Mouse (Mus musculus) heart, adult 2 months (tissue): ENCODE data around the gene B3gnt8. TPM values are rescaled to one million over a fixed set of nuclear protein-coding genes. Genes with fewer than 3 reads are reported as not detected.

Source experiments
- DNase-seq, 2 experiments: peaks; one replicate each; pipeline ENCODE4 v3.0.0; 2021
- H3K27ac ChIP-seq: fragments of 200-600 bp; 2 replicates; pipeline ENCODE4 v1.8.1; 2022
- H3K27me3 ChIP-seq: fragments of 200-500 bp; 2 replicates; pipeline ENCODE4 v1.6.1; 2012; ENCODE audit warnings: mild to moderate bottlenecking, low read length, inconsistent platforms, mixed read lengths; ENCODE audit not compliant: control insufficient read depth, insufficient read depth
- H3K36me3 ChIP-seq: fragments of 200-500 bp; 2 replicates; pipeline ENCODE4 v1.6.1; 2012; ENCODE audit warnings: low read length, inconsistent platforms; ENCODE audit not compliant: control insufficient read depth, insufficient read depth
- H3K4me1 ChIP-seq: fragments of 200-500 bp; 2 replicates; pipeline ENCODE4 v1.6.1; 2011; ENCODE audit warnings: low read length; ENCODE audit not compliant: control insufficient read depth, insufficient read depth
- H3K4me3 ChIP-seq: fragments of 200-600 bp; 2 replicates; pipeline ENCODE4 v1.8.1; 2022
- H3K79me2 ChIP-seq: fragments of 200-500 bp; replicated peaks from 2 replicates; pipeline ENCODE4 v1.6.1; 2012; ENCODE audit warnings: mild to moderate bottlenecking, inconsistent platforms, low read length, moderate library complexity, mixed read lengths; ENCODE audit not compliant: control insufficient read depth, insufficient read depth
- H3K9ac ChIP-seq: fragments of 200-500 bp; 2 replicates; pipeline ENCODE4 v1.6.1; 2012; ENCODE audit warnings: low read depth, mild to moderate bottlenecking, control low read depth, inconsistent platforms, low read length, mixed read lengths
- CTCF ChIP-seq: fragments of 200-600 bp; IDR thresholded peaks from 2 replicates; pipeline ENCODE4 v1.8.1; 2022; ENCODE audit warnings: antibody characterized with exemption, mild to moderate bottlenecking, moderate library complexity
- EP300 ChIP-seq: fragments of 200-500 bp; IDR thresholded peaks from 2 replicates; pipeline ENCODE4 v1.6.1; 2011; ENCODE audit warnings: low read depth, low read length, control low read depth; ENCODE audit not compliant: insufficient read depth
- POLR2A ChIP-seq: fragments of 200-500 bp; IDR thresholded peaks from 2 replicates; pipeline ENCODE4 v1.6.1; 2011; ENCODE audit warnings: mild to moderate bottlenecking, low read depth, low read length, control low read depth; ENCODE audit not compliant: insufficient read depth
- WGBS: fragments of 180-500 bp; shearing (Covaris S2); methylation state at CpG from one replicate; pipeline ENCODE4 v1.1.7; 2018; 5-methylcytosine and 5-hydroxymethylcytosine counted together
- intact Hi-C: fragments of 180-260 bp; cut with DNase I; formaldehyde crosslinking; loops from one replicate; pipeline ENCODE4 v1.15.1; 2025
- polyA plus RNA-seq: library from polyadenylated mRNA; depleted of rRNA; stranded (reverse); fragments of >200 nt; gene quantifications from 2 replicates; pipeline ENCODE4 v1.2.3, GENCODE M21; 2012
- total RNA-seq, 2 experiments: library from RNA; stranded (reverse); gene quantifications; 2 replicates each; pipeline ENCODE4 v1.2.3; 2021

The B3gnt8 gene
- total and polyA plus RNA-seq, 3 experiments: 2.3 to 6.4 (median 3.8) TPM

GRCm38 (mm10) chr7:25647574-25648123 is 21.2 kb downstream of the B3gnt8 start:
- Histone ChIP-seq H3K36me3 (peaks cover 3% of the 10 kb centered on the region; the same call in 1 of the 2 replicates), H3K27me3 (no peaks in the 10 kb centered on the region), H3K4me3 (no peak overlapping the region), H3K27ac (no peak overlapping the region), H3K4me1 (peaks cover 3% of the 10 kb centered on the region), H3K79me2 (0 out of 2 replicates have a peak, but pooled peaks cover 2% of the 10 kb centered on the region), H3K9ac (no peak overlapping the region)
- DNase-seq: no peak
- WGBS: 59% methylated on average over 5 of the region's 5 CpGs
- intact Hi-C loops: no loop called here
- no peak for TF ChIP-seq CTCF
- no peak for TF ChIP-seq EP300
- TF ChIP-seq POLR2A: no peak

GRCm38 (mm10) chr7:25649839-25650238 is 23.4 kb downstream of the B3gnt8 start:
- no peaks in the 10 kb centered on the region for H3K27me3 ChIP-seq
- peaks cover 3% of the 10 kb centered on the region; the same call in 1 of the 2 replicates for H3K36me3 ChIP-seq
- no peak overlapping the region for H3K4me3 ChIP-seq
- no peak overlapping the region for H3K9ac ChIP-seq
- H3K27ac ChIP-seq: no peak overlapping the region
- no peak for TF ChIP-seq CTCF
- no peak for TF ChIP-seq EP300
- no peak for TF ChIP-seq POLR2A
- H3K4me1 ChIP-seq: peaks cover 3% of the 10 kb centered on the region
- no peak for DNase-seq
- H3K79me2 ChIP-seq: peaks cover 2% of the 10 kb centered on the region; the same call in 1 of the 2 replicates
- intact Hi-C loops: no loop called here
- 69% methylated on average over 5 of the region's 5 CpGs for WGBS

GRCm38 (mm10) chr7:25651281-25651680 is 24.8 kb downstream of the B3gnt8 start:
- WGBS: 79% methylated on average over 8 of the region's 8 CpGs
- DNase-seq: peak; percentile 32 to 40

GRCm38 (mm10) chr7:25652244-25652759 is 25.8 kb downstream of the B3gnt8 start:
- 79% methylated on average over 12 of the region's 12 CpGs for WGBS

More at GRCm38 (mm10) chr7:25651281-25651680, 24.8 kb downstream of the B3gnt8 start:
- intact Hi-C loops: no loop called here
- Histone ChIP-seq H3K27me3 (no peaks in the 10 kb centered on the region), H3K4me3 (no peak overlapping the region), H3K27ac (no peak overlapping the region), H3K4me1 (peaks cover 3% of the 10 kb centered on the region), H3K36me3 (peaks cover 3% of the 10 kb centered on the region; the same call in 1 of the 2 replicates), H3K9ac (no peak overlapping the region), H3K79me2 (peaks cover 2% of the 10 kb centered on the region; the same call in 1 of the 2 replicates)
- TF ChIP-seq EP300 (no peak), CTCF (no peak), POLR2A (no peak)

GRCm38 (mm10) chr7:25655601-25656428 is 29.4 kb downstream of the B3gnt8 start:
- WGBS: 64% methylated on average over 11 of the region's 11 CpGs
- intact Hi-C loops: loop anchor here (2.0 kb wide), 1 partner anchor 37 kb away; the partner anchor contains the start of gene Dmac2
- Histone ChIP-seq H3K27me3 (no peaks in the 10 kb centered on the region), H3K27ac (peak overlapping the region; percentile 61), H3K9ac (no peak overlapping the region), H3K36me3 (peaks cover 2% of the 10 kb centered on the region; the same call in 1 of the 2 replicates), H3K4me3 (no peak overlapping the region), H3K79me2 (no peaks in the 10 kb centered on the region; the same call in 1 of the 2 replicates), H3K4me1 (peaks cover 3% of the 10 kb centered on the region)
- DNase-seq: peak in 1 of 2 experiments; percentile 44
- TF ChIP-seq EP300: no peak
- TF ChIP-seq POLR2A: no peak

More at GRCm38 (mm10) chr7:25652244-25652759, 25.8 kb downstream of the B3gnt8 start:
- Histone ChIP-seq H3K79me2 (peaks cover 2% of the 10 kb centered on the region; the same call in 1 of the 2 replicates), H3K4me3 (no peak overlapping the region), H3K9ac (no peak overlapping the region), H3K27me3 (no peaks in the 10 kb centered on the region), H3K4me1 (peaks cover 3% of the 10 kb centered on the region), H3K36me3 (peaks cover 3% of the 10 kb centered on the region; the same call in 1 of the 2 replicates), H3K27ac (no peak overlapping the region)
- DNase-seq: no peak
- intact Hi-C loops: no loop called here
- no peak for TF ChIP-seq POLR2A
- no peak for TF ChIP-seq CTCF
- no peak for TF ChIP-seq EP300
